Mouse (Mus musculus) monocyte, adult 2 months (primary cell): ENCODE measurements around the gene Slc11a1.
"Not testable (repeated sequence)": the region's sequence is repeated elsewhere in the genome, so short reads cannot be mapped to it uniquely, and the experiment has no call there.

ENCODE experiments used
- DNase-seq, 2 experiments: peaks; one replicate each; pipeline ENCODE4 v3.0.0; 2022; ENCODE audit warnings: low spot score in 2 of 2, low read depth in 1 of 2

Slc11a1 gene

GRCm38 (mm10) chr1:74374980-74375379, at the start of gene Slc11a1:
Gene Slc11a1, plus strand, starts transcription at chr1:74375195.
- DNase-seq, result peak; percentile 78 to 80

DNA sequence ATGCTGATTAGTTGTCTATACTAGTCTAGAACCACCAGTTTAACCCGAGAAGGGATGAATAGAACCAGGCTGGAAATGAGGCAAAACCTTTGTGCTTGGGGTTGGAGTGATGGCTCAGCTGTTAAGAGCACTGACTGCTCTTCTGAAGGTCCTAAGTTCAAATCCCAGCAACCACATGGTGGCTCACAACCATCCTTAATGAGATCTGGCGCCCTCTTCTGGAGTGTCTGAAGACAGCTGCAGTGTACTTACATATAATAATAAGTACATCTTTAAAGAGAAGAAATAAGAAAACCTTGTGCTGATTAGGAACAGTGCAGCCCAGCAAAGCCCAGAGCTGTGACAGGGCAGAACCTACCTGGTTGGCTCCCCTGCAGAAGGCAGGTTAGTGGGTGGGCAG, 48.1 kb upstream of the Slc11a1 start:
- DNase-seq, result not testable (repeated sequence)

DNA sequence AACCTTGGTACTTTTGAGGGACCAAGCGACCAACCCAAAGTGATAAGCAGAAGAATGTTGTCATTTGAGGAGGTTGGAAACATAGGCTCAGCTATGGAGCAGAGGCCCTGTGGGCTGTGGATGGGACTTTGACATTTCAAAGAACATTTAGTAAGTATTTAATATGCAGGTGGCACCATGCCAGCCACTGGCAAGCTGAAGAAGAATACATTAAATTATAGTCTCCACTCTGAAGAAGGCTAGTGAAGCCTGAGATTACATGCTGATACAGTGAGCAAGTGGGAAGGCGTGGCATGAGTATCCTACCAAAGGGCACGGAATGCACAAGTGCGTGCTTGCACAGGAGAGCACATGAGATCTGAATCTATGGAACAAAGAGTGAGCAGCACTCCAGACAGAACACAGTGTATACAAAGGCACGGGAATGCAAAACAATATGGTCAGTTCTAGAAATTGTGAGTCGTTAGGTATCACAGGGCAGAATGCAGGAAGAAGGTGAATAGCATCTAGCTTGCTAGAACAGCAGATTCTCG, 45.0 kb upstream of the Slc11a1 start:
- DNase-seq, result no peak

DNA sequence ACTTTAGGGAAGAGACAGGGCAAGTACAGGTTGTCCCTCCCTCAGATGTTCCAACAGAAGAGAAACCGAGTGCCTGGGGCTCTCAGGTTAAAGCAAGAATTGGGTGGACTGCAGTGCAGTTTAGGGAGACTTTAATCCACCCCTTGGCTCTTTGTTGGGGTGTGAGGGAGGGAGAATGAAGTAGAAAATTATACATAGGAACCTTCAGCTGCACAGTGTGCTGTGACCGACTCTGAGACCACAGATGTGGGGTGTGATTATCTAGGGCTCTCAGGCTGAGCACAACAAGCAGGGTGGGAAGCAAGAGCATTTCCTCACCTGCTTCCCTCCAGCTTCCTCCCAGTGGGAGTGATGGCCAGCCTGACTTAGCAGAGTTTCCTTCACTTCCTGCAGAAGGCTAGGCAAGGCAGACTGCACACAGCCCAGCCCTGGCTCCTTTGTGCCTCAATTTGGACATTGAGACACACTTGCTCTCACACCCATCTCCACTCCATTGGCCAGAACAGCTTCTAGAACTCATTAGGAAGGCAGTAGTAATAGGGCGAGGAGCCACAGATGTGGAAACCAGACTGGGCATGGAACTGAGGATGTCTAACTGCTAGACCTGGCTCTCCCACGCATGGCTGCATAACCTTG, 43.8 kb upstream of the Slc11a1 start:
- no peak for DNase-seq

- DNase-seq, result peak; percentile 71 to 72
Observed at GRCm38 (mm10) chr1:74332241-74332763, 42.7 kb upstream of the Slc11a1 start.

GRCm38 (mm10) chr1:74332930-74333329, 42.1 kb upstream of the Slc11a1 start:
- no peak for DNase-seq

DNA sequence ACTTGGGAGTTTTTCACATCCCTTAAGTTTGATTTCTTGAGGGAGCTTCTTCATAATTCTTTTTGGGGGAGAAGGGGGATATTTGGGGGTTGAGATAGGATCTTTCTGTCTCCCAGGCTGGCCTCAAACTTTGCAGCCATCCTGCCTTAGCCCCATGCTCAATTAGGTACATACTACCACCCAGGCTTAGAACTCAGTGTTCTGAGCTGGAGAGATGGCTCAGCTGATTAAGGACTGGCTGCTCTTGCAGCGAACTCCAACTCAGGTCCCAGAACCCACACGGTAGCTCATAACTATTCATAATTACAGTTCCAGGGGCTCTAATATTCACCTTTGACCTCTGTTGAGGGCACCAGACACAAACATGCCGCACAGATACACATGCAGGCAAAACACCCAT, 40.4 kb upstream of the Slc11a1 start:
- DNase-seq, result no peak

- no peak for DNase-seq
Observed at GRCm38 (mm10) chr1:74335033-74335432, 40.0 kb upstream of the Slc11a1 start.

GRCm38 (mm10) chr1:74335436-74336170, 39.4 kb upstream of the Slc11a1 start:
- DNase-seq, result no peak

GRCm38 (mm10) chr1:74337241-74337771, 37.7 kb upstream of the Slc11a1 start:
- no peak for DNase-seq

DNA sequence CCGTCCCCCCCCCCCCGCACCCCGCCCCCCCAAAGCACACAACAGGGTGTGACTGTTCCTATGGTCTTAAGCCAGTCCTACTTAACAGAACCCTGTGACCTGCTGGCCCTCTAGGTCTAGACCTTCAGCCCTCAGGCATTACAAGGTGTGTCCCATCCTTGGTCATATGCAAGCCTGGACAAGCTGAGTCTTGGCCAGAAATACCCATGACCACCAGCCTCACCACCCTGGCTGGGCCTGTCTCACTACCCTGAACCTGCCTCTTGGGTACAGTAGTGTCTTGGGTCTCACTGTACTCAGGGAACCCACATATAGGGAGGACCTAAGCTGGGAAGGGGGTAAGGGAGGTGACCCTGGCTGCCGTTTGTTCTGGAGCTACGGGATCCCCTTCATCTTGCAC, 37.0 kb upstream of the Slc11a1 start:
- DNase-seq, result no peak

DNA sequence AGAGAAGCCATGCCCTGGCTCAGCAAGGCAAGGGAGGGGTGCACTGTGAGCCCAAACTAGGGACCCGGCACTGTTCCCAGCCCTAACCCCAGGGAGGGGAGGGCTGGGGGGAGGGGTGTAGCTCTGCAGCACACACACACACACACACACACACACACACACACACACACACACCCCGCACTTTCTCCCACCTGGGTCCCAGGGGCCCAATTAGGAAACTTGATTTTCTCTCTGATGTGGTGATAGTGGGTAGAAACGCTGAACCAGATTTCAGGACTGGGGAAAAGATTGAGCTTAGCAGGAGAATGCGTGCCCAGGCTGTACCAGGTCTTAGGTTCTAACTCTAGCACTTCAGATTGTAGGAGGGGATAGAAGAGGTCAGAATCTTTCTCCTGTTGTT, 36.4 kb upstream of the Slc11a1 start:
- no peak for DNase-seq

GRCm38 (mm10) chr1:74339917-74340316, 35.1 kb upstream of the Slc11a1 start:
- no peak for DNase-seq

DNA sequence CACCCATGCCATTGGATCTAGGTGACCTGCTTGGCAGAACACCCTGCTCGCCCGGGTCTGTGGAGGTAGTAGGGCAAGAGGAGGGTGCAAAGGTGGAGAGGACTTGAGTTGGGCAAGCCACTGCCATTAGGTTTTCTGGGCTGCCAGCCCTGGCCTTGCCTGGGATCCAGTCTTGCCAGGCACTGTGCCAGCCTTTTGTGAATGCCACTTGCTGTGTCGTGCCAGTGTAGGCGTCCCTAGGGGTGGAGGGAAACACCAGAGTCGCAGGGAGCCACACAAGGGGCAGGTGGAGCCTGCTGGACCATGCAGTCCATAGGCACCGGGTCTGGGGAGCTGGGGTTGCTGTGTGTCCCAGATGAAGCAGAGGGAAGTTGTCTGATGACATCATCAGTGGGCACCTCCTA, 34.6 kb upstream of the Slc11a1 start:
- DNase-seq, result no peak

DNA sequence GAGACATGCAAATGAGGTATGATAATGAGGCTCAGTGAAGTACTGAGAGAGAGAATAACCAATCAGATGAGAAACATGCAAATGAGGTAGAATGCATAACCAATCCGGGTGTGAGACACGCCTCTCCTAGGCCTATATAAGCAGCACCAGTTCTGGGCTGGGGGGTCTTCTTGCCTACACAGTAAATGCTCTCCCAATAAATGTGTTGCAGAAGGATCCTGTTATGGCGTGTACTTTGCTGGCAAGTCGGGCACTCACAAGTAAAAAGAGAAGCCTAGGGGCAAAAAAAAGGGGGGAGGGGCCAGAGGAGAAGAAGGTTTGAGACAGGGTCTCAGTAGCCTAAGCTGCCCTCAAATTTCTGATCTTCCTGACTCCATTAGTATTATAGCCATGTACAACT, 34.0 kb upstream of the Slc11a1 start:
- not testable (repeated sequence) for DNase-seq

DNA sequence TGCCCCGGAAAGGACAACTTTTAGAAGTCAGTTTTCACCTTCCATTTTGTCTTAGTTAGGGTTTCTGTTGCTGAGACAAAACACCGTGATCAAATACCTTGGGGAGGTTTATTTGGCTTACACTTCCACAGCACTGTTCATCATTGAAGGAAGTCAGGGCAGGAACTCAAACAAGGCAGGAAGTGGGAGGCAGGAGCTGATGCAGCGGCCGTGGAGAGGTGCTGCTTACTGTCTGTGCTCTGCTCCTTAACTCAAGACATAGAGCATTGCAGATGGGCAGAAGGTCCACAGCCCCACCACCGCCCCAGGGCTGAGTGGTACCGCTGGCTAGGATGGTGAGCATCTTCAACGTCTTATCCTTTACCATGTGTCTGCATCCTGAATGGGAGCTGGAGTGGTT, 33.1 kb upstream of the Slc11a1 start:
- no peak for DNase-seq

GRCm38 (mm10) chr1:74342308-74342707, 32.7 kb upstream of the Slc11a1 start:
- no peak for DNase-seq

GRCm38 (mm10) chr1:74343161-74343560, 31.8 kb upstream of the Slc11a1 start:
- no peak for DNase-seq

DNA sequence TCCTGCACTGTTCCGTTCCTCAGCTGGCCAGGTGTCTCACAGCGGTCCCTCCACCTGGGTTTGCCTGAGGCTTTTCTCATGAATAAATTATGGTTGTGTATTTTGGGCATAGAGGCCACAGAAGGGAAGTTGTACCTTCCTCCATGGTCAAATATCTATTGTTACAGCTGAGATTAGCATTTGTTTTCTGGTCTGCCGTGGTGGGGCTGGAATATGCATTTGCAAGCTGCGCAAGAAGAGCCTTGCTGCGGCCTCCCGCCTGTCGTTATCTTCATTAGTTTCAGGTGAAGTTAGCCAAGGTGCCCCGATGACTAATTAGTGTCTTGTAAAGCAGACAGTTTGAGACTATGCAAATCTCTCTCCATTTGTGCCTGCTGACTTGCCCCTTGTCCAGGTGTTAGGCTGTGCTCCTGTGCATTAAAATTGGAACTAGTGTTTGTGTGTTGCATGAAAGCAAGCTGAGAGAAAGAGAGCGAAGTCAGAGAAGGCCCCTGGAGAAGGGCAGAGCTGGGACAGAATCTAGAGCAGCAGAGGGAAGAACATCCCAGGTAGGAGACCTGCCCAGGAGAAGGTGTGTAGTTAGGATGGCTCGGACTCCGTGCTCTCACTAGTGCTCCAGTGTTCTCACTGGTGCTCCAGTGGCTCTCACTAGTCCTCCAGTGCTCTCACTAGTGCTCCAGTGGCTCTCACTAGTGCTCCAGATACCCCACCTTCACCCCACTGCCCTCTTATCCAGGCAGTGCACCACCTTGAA, 30.7 kb upstream of the Slc11a1 start:
- no peak for DNase-seq

GRCm38 (mm10) chr1:74351185-74351769, 23.7 kb upstream of the Slc11a1 start:
- no peak for DNase-seq

GRCm38 (mm10) chr1:74352532-74353096, 22.4 kb upstream of the Slc11a1 start:
- no peak for DNase-seq
